ENCODE assay signal across 18 mouse cellular contexts in the genomic region with DNA sequence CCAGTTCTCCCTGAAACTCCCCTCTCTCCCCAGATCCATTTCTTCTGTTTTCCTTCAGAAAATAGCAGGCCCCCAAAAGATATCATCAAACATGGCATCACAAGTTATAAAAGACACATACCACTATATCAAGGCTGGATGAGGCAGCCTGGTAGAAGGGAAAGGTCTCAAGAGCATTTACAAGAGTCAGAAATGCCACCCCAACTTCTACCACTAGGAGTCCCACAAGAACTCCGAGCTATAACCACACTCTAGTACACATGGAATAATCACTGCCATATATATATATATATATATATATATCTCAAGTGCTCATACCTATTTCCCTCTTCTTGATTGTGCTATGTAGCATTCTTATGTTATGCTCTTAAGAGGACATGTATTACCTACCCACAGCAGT.
DNase-seq lines count a peak whose midpoint lies in the region; ATAC-seq and TF ChIP-seq lines count a peak whose summit lies in the region.
"Had no signal": no experiment of that assay in that cellular context is flagged by ENCODE, and none has a peak within 500 bp of the region (broad histone marks: within the 10 kb centered on the region; RNA-seq: fewer than 3 reads in every experiment).

No protein-coding gene starts in this region.

- peak; percentile 20 for DNase-seq in hindbrain, embryonic 14.5 days (ENCODE audit: low spot score)
- no peak for DNase-seq in midbrain, postnatal 0 days (ENCODE audit: low spot score)
- no peak for DNase-seq in midbrain, embryonic 14.5 days
- DNase-seq in c-Kit-positive CD71-positive TER-119-negative erythroid progenitor cells, embryonic 14.5 days (ENCODE audit: low read depth): peak; percentile 7
- DNase-seq in cerebellum, adult 9-11 months: no peak
- no peak for DNase-seq in heart, adult 8-10 months (ENCODE audit: low spot score)
- DNase-seq: adrenal gland, postnatal 14 days; cerebellum, postnatal 25 days; heart, postnatal 36 days; kidney, adult 8-10 months; thymus, postnatal 4 days had no signal

- ATAC-seq in hindbrain, embryonic 14.5 days (ENCODE audit: low FRiP score): no peak
- no peak for ATAC-seq in hindbrain, embryonic 16.5 days
- no peak for ATAC-seq in midbrain, postnatal 0 days (ENCODE audit: low FRiP score)
- no peak for ATAC-seq in midbrain, embryonic 14.5 days (ENCODE audit: low FRiP score, low TSS enrichment)
- ATAC-seq: forebrain, embryonic 14.5 days had no signal

- H3K9ac ChIP-seq in hindbrain, embryonic 14.5 days: no peak overlapping the region
- H3K9ac ChIP-seq in hindbrain, embryonic 16.5 days (ENCODE audit: low read depth, low read length): no peak overlapping the region
- no peak overlapping the region for H3K9ac ChIP-seq in midbrain, postnatal 0 days (replicated peaks; ENCODE audit: low read length, poor library complexity, severe bottlenecking)
- H3K9ac ChIP-seq in midbrain, embryonic 14.5 days (replicated peaks; ENCODE audit: low read length): no peak overlapping the region
- H3K9ac ChIP-seq: embryonic facial prominence, embryonic 15.5 days; limb, embryonic 13.5 days; lung, embryonic 15.5 days had no signal

- H3K4me3 ChIP-seq in hindbrain, embryonic 14.5 days (replicated peaks; ENCODE audit: low read length): no peak overlapping the region
- H3K4me3 ChIP-seq in hindbrain, embryonic 16.5 days (ENCODE audit: low read length): no peak overlapping the region
- H3K4me3 ChIP-seq in midbrain, postnatal 0 days (ENCODE audit: low read depth, low read length): no peak overlapping the region
- H3K4me3 ChIP-seq in midbrain, embryonic 14.5 days (replicated peaks; ENCODE audit: low read depth, low read length): no peak overlapping the region
- H3K4me3 ChIP-seq: embryonic facial prominence, embryonic 15.5 days; heart, embryonic 10.5 days; limb, embryonic 13.5 days; lung, embryonic 15.5 days; midbrain, embryonic 10.5 days had no signal

- WGBS in hindbrain, embryonic 14.5 days: 74% methylated on average over 1 of the region's 1 CpGs
- 78% methylated on average over 1 of the region's 1 CpGs for WGBS in hindbrain, embryonic 16.5 days
- 85% methylated on average over 1 of the region's 1 CpGs for WGBS in midbrain, postnatal 0 days
- 72% methylated on average over 1 of the region's 1 CpGs for WGBS in midbrain, embryonic 14.5 days

- TF ChIP-seq CTCF in midbrain, postnatal 0 days (IDR thresholded peaks at IDR 0.05): peak; percentile 2; the same call in 1 of the 2 replicates

- H3K4me1 ChIP-seq in hindbrain, embryonic 14.5 days (replicated peaks; ENCODE audit: control insufficient read depth, insufficient read depth, low read length): no peaks in the 10 kb centered on the region
- no peaks in the 10 kb centered on the region for H3K4me1 ChIP-seq in hindbrain, embryonic 16.5 days (ENCODE audit: control insufficient read depth, insufficient read depth, low read depth, low read length)
- no peaks in the 10 kb centered on the region for H3K4me1 ChIP-seq in midbrain, postnatal 0 days (ENCODE audit: insufficient read depth, low read length)
- H3K4me1 ChIP-seq in midbrain, embryonic 14.5 days (ENCODE audit: control insufficient read depth, insufficient read depth, low read length): no peaks in the 10 kb centered on the region
- H3K4me1 ChIP-seq: embryonic facial prominence, embryonic 15.5 days; heart, embryonic 10.5 days; limb, embryonic 13.5 days; lung, embryonic 15.5 days; midbrain, embryonic 10.5 days had no signal

- H3K27me3 ChIP-seq in hindbrain, embryonic 14.5 days (ENCODE audit: control insufficient read depth, insufficient read depth, low read length): no peaks in the 10 kb centered on the region
- no peaks in the 10 kb centered on the region for H3K27me3 ChIP-seq in hindbrain, embryonic 16.5 days (replicated peaks; ENCODE audit: control insufficient read depth, insufficient read depth, low read length)
- H3K27me3 ChIP-seq in midbrain, postnatal 0 days (ENCODE audit: insufficient read depth, low read length): no peaks in the 10 kb centered on the region
- no peaks in the 10 kb centered on the region for H3K27me3 ChIP-seq in midbrain, embryonic 14.5 days (ENCODE audit: control insufficient read depth, insufficient read depth, low read length)
- H3K27me3 ChIP-seq: embryonic facial prominence, embryonic 15.5 days; limb, embryonic 13.5 days; lung, embryonic 15.5 days had no signal

- no peak overlapping the region for H3K4me2 ChIP-seq in hindbrain, embryonic 14.5 days (replicated peaks)
- no peak overlapping the region for H3K4me2 ChIP-seq in hindbrain, embryonic 16.5 days (ENCODE audit: low read length)
- no peak overlapping the region for H3K4me2 ChIP-seq in midbrain, postnatal 0 days (ENCODE audit: low read depth, low read length, poor library complexity, severe bottlenecking)
- H3K4me2 ChIP-seq in midbrain, embryonic 14.5 days (ENCODE audit: low read length): no peak overlapping the region
- H3K4me2 ChIP-seq: embryonic facial prominence, embryonic 15.5 days; limb, embryonic 13.5 days; lung, embryonic 15.5 days had no signal

- H3K27ac ChIP-seq in hindbrain, embryonic 14.5 days: no peak overlapping the region
- H3K27ac ChIP-seq in hindbrain, embryonic 16.5 days (ENCODE audit: low read depth, low read length): no peak overlapping the region
- H3K27ac ChIP-seq in midbrain, postnatal 0 days (ENCODE audit: low read depth, low read length): no peak overlapping the region
- H3K27ac ChIP-seq in midbrain, embryonic 14.5 days (replicated peaks; ENCODE audit: low read depth, low read length): no peak overlapping the region
- H3K27ac ChIP-seq: embryonic facial prominence, embryonic 15.5 days; heart, embryonic 10.5 days; limb, embryonic 13.5 days; lung, embryonic 15.5 days; midbrain, embryonic 10.5 days had no signal

- H3K36me3 ChIP-seq in hindbrain, embryonic 14.5 days (replicated peaks; ENCODE audit: control insufficient read depth, insufficient read depth): no peaks in the 10 kb centered on the region
- no peaks in the 10 kb centered on the region for H3K36me3 ChIP-seq in hindbrain, embryonic 16.5 days (ENCODE audit: control insufficient read depth, insufficient read depth, low read length)
- no peaks in the 10 kb centered on the region for H3K36me3 ChIP-seq in midbrain, postnatal 0 days (ENCODE audit: insufficient read depth, low read length)
- no peaks in the 10 kb centered on the region for H3K36me3 ChIP-seq in midbrain, embryonic 14.5 days (ENCODE audit: control insufficient read depth, insufficient read depth, low read length)
- H3K36me3 ChIP-seq: embryonic facial prominence, embryonic 15.5 days; heart, embryonic 10.5 days; limb, embryonic 13.5 days; lung, embryonic 15.5 days; midbrain, embryonic 10.5 days had no signal

- H3K9me3 ChIP-seq in hindbrain, embryonic 14.5 days (ENCODE audit: control insufficient read depth, low read length): no peaks in the 10 kb centered on the region
- no peaks in the 10 kb centered on the region for H3K9me3 ChIP-seq in hindbrain, embryonic 16.5 days (ENCODE audit: control insufficient read depth, low read length)
- no peaks in the 10 kb centered on the region for H3K9me3 ChIP-seq in midbrain, postnatal 0 days (ENCODE audit: low read length)
- H3K9me3 ChIP-seq in midbrain, embryonic 14.5 days (ENCODE audit: control insufficient read depth, low read length): no peaks in the 10 kb centered on the region
- H3K9me3 ChIP-seq: embryonic facial prominence, embryonic 15.5 days; heart, embryonic 10.5 days; limb, embryonic 13.5 days; lung, embryonic 15.5 days; midbrain, embryonic 10.5 days had no signal

Comparison
In these comparisons a context has a peak if more than half of its experiments do, and no peak if none do; other contexts are left out.
1. DNase-seq: peak in hindbrain, embryonic 14.5 days (single experiment) and c-Kit-positive CD71-positive TER-119-negative erythroid progenitor cells, embryonic 14.5 days (single experiment); none in midbrain, postnatal 0 days (single experiment), midbrain, embryonic 14.5 days (single experiment), cerebellum, adult 9-11 months (single experiment) and heart, adult 8-10 months (single experiment).